Mouse (Mus musculus) kidney, adult 2 months (tissue): ENCODE measurements around the gene Tspan12.

ENCODE experiments used
- CTCF ChIP-seq: fragments of 200-500 bp; conservative IDR thresholded peaks from 2 replicates; pipeline ENCODE4 v1.5.1; 2011; ENCODE audit warnings: low read depth, mild to moderate bottlenecking, control low read depth, low read length, moderate library complexity, mixed read lengths; ENCODE audit not compliant: insufficient read depth, insufficient read length
- POLR2A ChIP-seq: fragments of 200-500 bp; IDR thresholded peaks from one replicate; pipeline ENCODE4 v1.6.1; 2011; ENCODE audit warnings: low read depth, low read length, control low read depth

GRCm38 (mm10) chr6:21852344-21852785 lies at the start of gene Tspan12:
- no peak for TF ChIP-seq CTCF
- no peak for TF ChIP-seq POLR2A
